Mouse (Mus musculus) forebrain, embryonic 11.5 days (tissue): ENCODE results near the gene Mybbp1a. TPM values are rescaled to one million over a fixed set of nuclear protein-coding genes. Genes with fewer than 3 reads are reported as not detected.

ENCODE experiments used
- ATAC-seq: fragments of 200-750 bp; cut with Nextera tagmentation; replicated peaks from 2 replicates; pipeline ENCODE4 v1.8.0; 2017; ENCODE audit warnings: moderate TSS enrichment; ENCODE audit not compliant: low FRiP score
- DNase-seq: peaks from one replicate; pipeline ENCODE4 v3.0.0-alpha.2; 2017; ENCODE audit warnings: low spot score
- H3K27ac ChIP-seq: fragments of 300-500 bp; sonication (generic); 2 replicates; pipeline ENCODE4 v1.5.1; 2014; ENCODE audit warnings: low read depth, low read length
- H3K27me3 ChIP-seq: fragments of 300-500 bp; sonication (generic); 2 replicates; pipeline ENCODE4 v1.6.1; 2014; ENCODE audit warnings: mild to moderate bottlenecking, low read length, mixed read lengths; ENCODE audit not compliant: control insufficient read depth, insufficient read depth
- H3K36me3 ChIP-seq: fragments of 300-500 bp; sonication (generic); 2 replicates; pipeline ENCODE4 v1.6.1; 2014; ENCODE audit warnings: mild to moderate bottlenecking, low read length, moderate library complexity, mixed read lengths; ENCODE audit not compliant: control insufficient read depth, insufficient read depth
- H3K4me1 ChIP-seq: fragments of 300-500 bp; sonication (generic); replicated peaks from 2 replicates; pipeline ENCODE4 v1.6.1; 2014; ENCODE audit warnings: low read length, mixed read lengths; ENCODE audit not compliant: control insufficient read depth, insufficient read depth
- H3K4me2 ChIP-seq: fragments of 300-500 bp; sonication (generic); 2 replicates; pipeline ENCODE4 v1.6.1; 2014; ENCODE audit warnings: low read depth, mild to moderate bottlenecking, low read length, moderate library complexity, mixed read lengths; ENCODE audit not compliant: severe bottlenecking
- H3K4me3 ChIP-seq: fragments of 300-500 bp; sonication (generic); 2 replicates; pipeline ENCODE4 v1.5.1; 2014; ENCODE audit warnings: low read depth, low read length
- H3K9ac ChIP-seq: fragments of 300-500 bp; sonication (generic); 2 replicates; pipeline ENCODE4 v1.6.1; 2014; ENCODE audit warnings: low read length
- H3K9me3 ChIP-seq: fragments of 300-500 bp; sonication (generic); 2 replicates; pipeline ENCODE4 v1.6.1; 2016; ENCODE audit warnings: low read length, mixed read lengths; ENCODE audit not compliant: control insufficient read depth
- WGBS: fragments of 180-500 bp; shearing (Covaris S2); extraction: QIAGEN DNeasy Blood & Tissue Kit; methylation state at CpG from one replicate; pipeline ENCODE4 v1.1.7; 2014; 5-methylcytosine and 5-hydroxymethylcytosine counted together
- polyA plus RNA-seq: library from polyadenylated mRNA; unstranded; fragments of >200 nt; fragmentation: Nextera tagmentation; extraction: Ambion mirVana; gene quantifications from 2 replicates; pipeline ENCODE4 v1.2.1, GENCODE M21; 2014

Gene Mybbp1a
- polyA plus RNA-seq, result 165 and 166 TPM in 2 replicates

GRCm38 (mm10) chr11:72440965-72441664, at the start of gene Mybbp1a:
Gene Mybbp1a, plus strand, starts transcription at chr11:72441355.
- peaks cover 23% of the 10 kb centered on the region for H3K36me3 ChIP-seq
- under 1% methylated on average over 46 of the region's 46 CpGs for WGBS
- no peaks in the 10 kb centered on the region for H3K27me3 ChIP-seq
- H3K9ac ChIP-seq, result peak within 1 kb of the TSS; percentile 77
- peaks cover 5% of the 10 kb centered on the region; the same call in 1 of the 2 replicates for H3K4me1 ChIP-seq
- DNase-seq, result peak; percentile 98
- H3K4me3 ChIP-seq, result peak within 1 kb of the TSS; percentile 80
- peak within 1 kb of the TSS; percentile 55 for H3K4me2 ChIP-seq
- ATAC-seq, result peak; percentile 93
- no peaks in the 10 kb centered on the region for H3K9me3 ChIP-seq
- peak within 1 kb of the TSS; percentile 94 for H3K27ac ChIP-seq

- no peak overlapping the region for H3K4me2 ChIP-seq
- WGBS, result 96% methylated on average over 3 of the region's 3 CpGs
- H3K9me3 ChIP-seq, result no peaks in the 10 kb centered on the region
- H3K4me3 ChIP-seq, result no peak overlapping the region
- DNase-seq, result no peak
- H3K27ac ChIP-seq, result no peak overlapping the region
- no peak for ATAC-seq
- no peak overlapping the region for H3K9ac ChIP-seq
- no peaks in the 10 kb centered on the region for H3K36me3 ChIP-seq
- no peaks in the 10 kb centered on the region for H3K27me3 ChIP-seq
- H3K4me1 ChIP-seq, result no peaks in the 10 kb centered on the region
These were observed 47.9 kb upstream of the Mybbp1a start for GRCm38 (mm10) chr11:72393243-72393642.

DNA sequence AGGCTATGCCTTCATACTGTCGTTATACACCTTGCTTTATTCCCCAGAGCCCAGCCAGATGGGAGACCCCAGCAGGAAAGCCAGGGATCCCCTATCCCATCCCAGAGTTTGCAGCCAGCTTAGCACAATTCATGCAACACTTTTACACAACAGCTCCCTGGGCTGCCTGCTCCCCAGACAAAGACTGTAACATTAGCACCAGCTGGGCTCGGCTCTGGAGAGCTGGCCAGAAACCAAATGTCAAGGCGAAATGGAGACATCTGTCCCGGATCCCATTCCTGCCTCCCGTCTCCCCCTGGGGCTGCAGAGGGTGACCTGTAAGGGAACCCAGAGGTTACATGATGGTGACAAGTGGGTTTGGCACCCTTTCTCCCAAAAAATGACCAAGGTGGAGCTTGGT, 47.5 kb upstream of the Mybbp1a start:
- no peak for DNase-seq

DNA sequence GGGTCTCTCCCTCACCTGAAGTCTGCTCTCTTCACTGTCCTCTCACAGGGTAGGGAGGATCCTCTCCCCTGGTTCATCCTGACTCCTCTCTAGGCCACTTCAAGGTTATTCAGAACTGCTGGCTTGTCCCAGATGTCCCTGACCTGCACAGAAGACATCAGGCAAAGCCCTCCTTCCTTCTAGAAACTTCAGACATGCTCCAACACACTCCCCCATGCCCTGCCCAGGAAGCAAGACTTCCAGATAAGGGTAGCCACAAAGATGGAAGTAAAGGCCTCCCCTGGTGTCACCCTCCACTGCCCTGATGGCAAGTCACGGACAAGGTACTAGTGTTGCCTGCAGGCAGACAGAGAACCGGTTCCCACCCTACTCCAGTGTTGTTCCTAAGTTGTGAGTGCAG, 46.5 kb upstream of the Mybbp1a start:
- Histone ChIP-seq H3K27ac (no peak overlapping the region), H3K36me3 (no peaks in the 10 kb centered on the region), H3K4me2 (no peak overlapping the region), H3K4me3 (no peak overlapping the region), H3K4me1 (no peaks in the 10 kb centered on the region), H3K27me3 (no peaks in the 10 kb centered on the region), H3K9ac (no peak overlapping the region), H3K9me3 (no peaks in the 10 kb centered on the region)
- DNase-seq, result no peak
- WGBS, result 76% methylated on average over 2 of the region's 2 CpGs
- ATAC-seq, result no peak

More for the DNA sequence above, 47.5 kb upstream of the Mybbp1a start:
- Histone ChIP-seq H3K9ac (no peak overlapping the region), H3K4me3 (no peak overlapping the region), H3K36me3 (no peaks in the 10 kb centered on the region), H3K27me3 (no peaks in the 10 kb centered on the region), H3K4me1 (no peaks in the 10 kb centered on the region), H3K4me2 (no peak overlapping the region), H3K9me3 (no peaks in the 10 kb centered on the region), H3K27ac (no peak overlapping the region)
- ATAC-seq, result no peak
- 65% methylated on average over 5 of the region's 5 CpGs for WGBS

DNA sequence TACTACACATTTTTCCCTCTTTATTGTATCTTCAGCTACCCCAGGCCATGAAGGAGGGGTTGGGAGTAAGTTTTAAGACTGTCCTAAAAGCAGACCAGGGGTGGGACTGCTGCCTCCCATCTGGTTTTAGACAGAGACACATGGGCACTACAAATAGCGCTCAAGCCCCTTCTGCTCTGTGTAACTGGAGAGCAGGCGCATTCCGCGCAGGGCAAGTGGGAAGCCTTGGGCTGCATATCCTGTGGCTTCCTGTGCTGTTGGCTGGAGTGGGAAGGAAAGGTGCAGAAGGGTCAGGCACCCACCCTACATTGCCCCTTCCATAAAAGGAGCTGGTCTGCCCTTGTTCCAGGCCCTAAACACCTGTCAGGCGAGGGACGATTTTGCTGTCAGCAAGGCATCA, 45.5 kb upstream of the Mybbp1a start:
- Histone ChIP-seq H3K4me1 (no peaks in the 10 kb centered on the region), H3K9ac (no peak overlapping the region), H3K4me2 (no peak overlapping the region), H3K4me3 (no peak overlapping the region), H3K27me3 (no peaks in the 10 kb centered on the region), H3K36me3 (no peaks in the 10 kb centered on the region), H3K9me3 (no peaks in the 10 kb centered on the region), H3K27ac (no peak overlapping the region)
- WGBS, result 84% methylated on average over 6 of the region's 6 CpGs
- ATAC-seq (no peak), DNase-seq (no peak)

- no peaks in the 10 kb centered on the region for H3K27me3 ChIP-seq
- ATAC-seq (no peak), DNase-seq (no peak)
- 83% methylated on average over 7 of the region's 7 CpGs for WGBS
- no peak overlapping the region for H3K4me3 ChIP-seq
- no peaks in the 10 kb centered on the region for H3K9me3 ChIP-seq
- no peak overlapping the region for H3K4me2 ChIP-seq
- H3K4me1 ChIP-seq, result no peaks in the 10 kb centered on the region
- no peak overlapping the region for H3K9ac ChIP-seq
- H3K27ac ChIP-seq, result no peak overlapping the region
- H3K36me3 ChIP-seq, result no peaks in the 10 kb centered on the region
These were observed 44.5 kb upstream of the Mybbp1a start for GRCm38 (mm10) chr11:72396621-72397020.

- DNase-seq (no peak), ATAC-seq (no peak)
- Histone ChIP-seq H3K36me3 (no peaks in the 10 kb centered on the region), H3K27ac (no peak overlapping the region), H3K4me3 (no peak overlapping the region), H3K4me2 (no peak overlapping the region), H3K4me1 (no peaks in the 10 kb centered on the region), H3K9ac (no peak overlapping the region), H3K9me3 (no peaks in the 10 kb centered on the region), H3K27me3 (no peaks in the 10 kb centered on the region)
- 90% methylated on average over 10 of the region's 10 CpGs for WGBS
These were observed 44.1 kb upstream of the Mybbp1a start for GRCm38 (mm10) chr11:72397072-72397471.

- DNase-seq, result no peak
- H3K27me3 ChIP-seq, result no peaks in the 10 kb centered on the region
- no peak overlapping the region for H3K27ac ChIP-seq
- WGBS, result 86% methylated on average over 8 of the region's 8 CpGs
- ATAC-seq, result no peak
- no peak overlapping the region for H3K4me3 ChIP-seq
- no peaks in the 10 kb centered on the region for H3K36me3 ChIP-seq
- no peaks in the 10 kb centered on the region for H3K4me1 ChIP-seq
- H3K4me2 ChIP-seq, result no peak overlapping the region
- H3K9me3 ChIP-seq, result no peaks in the 10 kb centered on the region
- H3K9ac ChIP-seq, result no peak overlapping the region
These were observed 43.2 kb upstream of the Mybbp1a start for GRCm38 (mm10) chr11:72397811-72398525.
